Mouse (Mus musculus): ENCODE measurements at regions not wholly inside any gene's neighbourhood (a gene's known extent, or its start where the extent isn't known, plus 50 kb on each side); places are given as distances from the start of the nearest gene placed in this dataset.

DNA sequence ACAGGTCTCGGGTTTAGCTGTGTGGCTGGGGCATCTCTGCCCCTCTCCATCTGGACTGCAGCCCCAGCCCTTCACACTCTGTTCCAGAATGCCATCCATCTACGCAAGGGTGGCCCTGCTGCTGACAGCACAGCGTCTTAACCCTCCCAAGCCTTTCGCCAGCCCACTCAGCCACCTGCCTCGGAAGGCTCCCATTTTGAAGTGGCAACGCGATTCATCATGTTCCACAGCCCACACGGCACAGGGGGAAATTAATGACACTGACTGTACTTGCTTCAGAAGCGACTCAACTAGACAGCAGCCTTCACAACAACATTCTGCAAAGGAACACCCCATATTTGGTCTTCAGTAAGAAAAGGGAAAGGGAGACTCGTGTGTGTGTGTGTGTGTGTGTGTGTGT is 151.8 kb upstream of the Noct start:
- TF ChIP-seq CTCF (IDR thresholded peaks at IDR 0.05; ENCODE audit: control insufficient read depth, insufficient read depth, insufficient read length), result no peak
- TF ChIP-seq MAX (IDR thresholded peaks at IDR 0.05), result no peak
- TF ChIP-seq MYOD1 (IDR thresholded peaks at IDR 0.05; ENCODE audit: control insufficient read depth, insufficient read length, low read depth), result no peak
- no peak for TF ChIP-seq USF1 (IDR thresholded peaks at IDR 0.05; ENCODE audit: low read depth)
- TF ChIP-seq MYOG (IDR thresholded peaks at IDR 0.05; ENCODE audit: control insufficient read depth, extremely low read depth, insufficient read length), result no peak
- TF ChIP-seq CEBPB (IDR thresholded peaks at IDR 0.05; ENCODE audit: low read depth), result no peak
